Mouse (Mus musculus) neural tube, embryonic 10.5 days (tissue): ENCODE data around the gene Nlgn3.

ENCODE experiments used
- DNase-seq: peaks from one replicate; pipeline ENCODE4 v3.0.0-alpha.2; 2017; ENCODE audit warnings: low spot score; ENCODE audit errors: extremely low spot score

The Nlgn3 gene

GRCm38 (mm10) chrX:101299055-101299454 is at the start of gene Nlgn3:
TSS of gene Nlgn3 (plus strand) at chrX:101299168.
- DNase-seq = peak; percentile 26

- DNase-seq = peak; percentile 77
Observed at GRCm38 (mm10) chrX:101253952-101254729, 44.8 kb upstream of the Nlgn3 start, which contains the start of gene Foxo4. TSS of gene Foxo4 (plus strand) at chrX:101254528.

- peak; percentile 28 for DNase-seq
Observed at GRCm38 (mm10) chrX:101254740-101255139, 44.2 kb upstream of the Nlgn3 start.

- DNase-seq = no peak
Observed at GRCm38 (mm10) chrX:101256603-101257002, 42.4 kb upstream of the Nlgn3 start.

GRCm38 (mm10) chrX:101260441-101261325 is 38.3 kb upstream of the Nlgn3 start:
- DNase-seq = peak; percentile 55

GRCm38 (mm10) chrX:101263892-101264291 is 35.1 kb upstream of the Nlgn3 start, which contains the start of gene Gm614:
TSS of gene Gm614 (minus strand) at chrX:101263992.
- DNase-seq = no peak

GRCm38 (mm10) chrX:101266631-101267030 is 32.3 kb upstream of the Nlgn3 start:
- no peak for DNase-seq

GRCm38 (mm10) chrX:101268025-101268754 is 30.8 kb upstream of the Nlgn3 start, which contains the start of gene Il2rg:
TSS of gene Il2rg (minus strand) at chrX:101268255.
- no peak for DNase-seq

GRCm38 (mm10) chrX:101268755-101269124 is 30.2 kb upstream of the Nlgn3 start, which contains the start of gene Gm20489:
TSS of gene Gm20489 (minus strand) at chrX:101269023.
- DNase-seq = no peak

GRCm38 (mm10) chrX:101273410-101273809 is 25.6 kb upstream of the Nlgn3 start:
- no peak for DNase-seq

GRCm38 (mm10) chrX:101273875-101274738 is 24.9 kb upstream of the Nlgn3 start, which contains the start of gene Med12:
TSS of gene Med12 (plus strand) at chrX:101274030.
- peak; percentile 79 for DNase-seq

- no peak for DNase-seq
Observed at GRCm38 (mm10) chrX:101282813-101283212, 16.2 kb upstream of the Nlgn3 start.

GRCm38 (mm10) chrX:101285534-101285933 is 13.4 kb upstream of the Nlgn3 start:
- peak; percentile 43 for DNase-seq

GRCm38 (mm10) chrX:101285953-101286670 is 12.9 kb upstream of the Nlgn3 start:
- DNase-seq = no peak

GRCm38 (mm10) chrX:101287543-101287942 is 11.4 kb upstream of the Nlgn3 start:
- DNase-seq = no peak

GRCm38 (mm10) chrX:101288432-101288831 is 10.5 kb upstream of the Nlgn3 start:
- no peak for DNase-seq

- DNase-seq = no peak
Observed at GRCm38 (mm10) chrX:101289037-101289436, 9.9 kb upstream of the Nlgn3 start.

GRCm38 (mm10) chrX:101290111-101290510 is 8.9 kb upstream of the Nlgn3 start:
- DNase-seq = no peak
